12 mouse cellular contexts compared by ENCODE assay signal in genomic region chr7:80894196-80894595, GRCm38 (mm10). TPM values are rescaled to one million over a fixed set of nuclear protein-coding genes. Genes with fewer than 3 reads are reported as not detected.
A peak's percentile ranks its signal among the peaks of the same experiment; 100 is the strongest.
DNase-seq lines count a peak whose midpoint lies in the region; ATAC-seq lines count a peak whose summit lies in the region.
"Had no signal": no experiment of that assay in that cellular context is flagged by ENCODE, and none has a peak within 500 bp of the region (broad histone marks: within the 10 kb centered on the region; RNA-seq: fewer than 3 reads in every experiment).

No protein-coding gene starts in this region.

- H3K9me3 ChIP-seq in forebrain, embryonic 16.5 days (ENCODE audit: control insufficient read depth, low read length), result no peaks in the 10 kb centered on the region
- no peaks in the 10 kb centered on the region for H3K9me3 ChIP-seq in forebrain, embryonic 10.5 days
- H3K9me3 ChIP-seq in kidney, embryonic 16.5 days (ENCODE audit: low read length), result no peaks in the 10 kb centered on the region
- H3K9me3 ChIP-seq: embryonic facial prominence, embryonic 15.5 days; hindbrain, embryonic 15.5 days; limb, embryonic 13.5 days; midbrain, embryonic 13.5 days had no signal

- H3K4me1 ChIP-seq in forebrain, embryonic 16.5 days (replicated peaks; ENCODE audit: control insufficient read depth, insufficient read depth, low read length), result peaks cover 6% of the 10 kb centered on the region
- H3K4me1 ChIP-seq in forebrain, embryonic 10.5 days, result peaks cover 8% of the 10 kb centered on the region
- H3K4me1 ChIP-seq in kidney, embryonic 16.5 days (ENCODE audit: insufficient read depth, low read length), result 0 out of 2 replicates have a peak, but pooled peaks cover 5% of the 10 kb centered on the region

- peak overlapping the region; percentile 14 for H3K27ac ChIP-seq in forebrain, embryonic 16.5 days (ENCODE audit: low read length)
- H3K27ac ChIP-seq in forebrain, embryonic 10.5 days, result no peak overlapping the region
- H3K27ac ChIP-seq in kidney, embryonic 16.5 days (ENCODE audit: low read length), result 0 out of 2 replicates have a peak overlapping the region, but pooled peaks have one; percentile 16
- H3K27ac ChIP-seq: embryonic facial prominence, embryonic 15.5 days; hindbrain, embryonic 15.5 days; limb, embryonic 13.5 days; midbrain, embryonic 13.5 days had no signal

- no peak for DNase-seq in forebrain, embryonic 10.5 days (ENCODE audit: extremely low spot score, low spot score)
- no peak for DNase-seq in kidney, postnatal 14 days
- peak; percentile 88 for DNase-seq in brain, adult 2 months (ENCODE audit: low read depth, low spot score)
- peak; percentile 56 for DNase-seq in cerebellum, adult 8-10 months
- no peak for DNase-seq in thymus, postnatal 4 days
- DNase-seq: right cerebral cortex, postnatal 14 days had no signal

- no peak for ATAC-seq in forebrain, embryonic 16.5 days
- no peak for ATAC-seq in kidney, embryonic 16.5 days (ENCODE audit: low FRiP score, low TSS enrichment)
- ATAC-seq: midbrain, embryonic 13.5 days had no signal

- no peak overlapping the region for H3K4me3 ChIP-seq in forebrain, embryonic 16.5 days (replicated peaks; ENCODE audit: low read length)
- no peak overlapping the region for H3K4me3 ChIP-seq in forebrain, embryonic 10.5 days
- no peak overlapping the region for H3K4me3 ChIP-seq in kidney, embryonic 16.5 days (ENCODE audit: low read length)
- H3K4me3 ChIP-seq: embryonic facial prominence, embryonic 15.5 days; hindbrain, embryonic 15.5 days; limb, embryonic 13.5 days; midbrain, embryonic 13.5 days had no signal

- H3K9ac ChIP-seq in forebrain, embryonic 16.5 days (replicated peaks; ENCODE audit: low read depth, low read length), result no peak overlapping the region
- no peak overlapping the region for H3K9ac ChIP-seq in kidney, embryonic 16.5 days (replicated peaks; ENCODE audit: low read length)
- H3K9ac ChIP-seq: embryonic facial prominence, embryonic 15.5 days; hindbrain, embryonic 15.5 days; limb, embryonic 13.5 days; midbrain, embryonic 13.5 days had no signal

- no peaks in the 10 kb centered on the region for H3K27me3 ChIP-seq in forebrain, embryonic 16.5 days (replicated peaks; ENCODE audit: control insufficient read depth, insufficient read depth, low read length)
- no peaks in the 10 kb centered on the region for H3K27me3 ChIP-seq in forebrain, embryonic 10.5 days (ENCODE audit: poor library complexity, severe bottlenecking)
- H3K27me3 ChIP-seq in kidney, embryonic 16.5 days (ENCODE audit: insufficient read depth, low read length), result no peaks in the 10 kb centered on the region
- H3K27me3 ChIP-seq: embryonic facial prominence, embryonic 15.5 days; hindbrain, embryonic 15.5 days; limb, embryonic 13.5 days; midbrain, embryonic 13.5 days had no signal

- no peak overlapping the region for H3K4me2 ChIP-seq in forebrain, embryonic 16.5 days (ENCODE audit: low read length)
- no peak overlapping the region for H3K4me2 ChIP-seq in kidney, embryonic 16.5 days (replicated peaks; ENCODE audit: low read depth, low read length)
- H3K4me2 ChIP-seq: embryonic facial prominence, embryonic 15.5 days; hindbrain, embryonic 15.5 days; limb, embryonic 13.5 days; midbrain, embryonic 13.5 days had no signal

- H3K36me3 ChIP-seq in forebrain, embryonic 16.5 days (ENCODE audit: control insufficient read depth, insufficient read depth), result peaks cover 27% of the 10 kb centered on the region
- peaks cover 97% of the 10 kb centered on the region for H3K36me3 ChIP-seq in forebrain, embryonic 10.5 days (replicated peaks)
- H3K36me3 ChIP-seq in kidney, embryonic 16.5 days (ENCODE audit: insufficient read depth, low read length), result peaks cover 45% of the 10 kb centered on the region

- 77% methylated on average over 7 of the region's 7 CpGs for WGBS in forebrain, embryonic 16.5 days
- WGBS in forebrain, embryonic 10.5 days, result 90% methylated on average over 7 of the region's 7 CpGs
- WGBS in kidney, embryonic 16.5 days, result 78% methylated on average over 7 of the region's 7 CpGs

RNA-seq across cellular contexts. Expression of gene Wdr73, which starts 6.9 kb away (rescaled TPM):
- polyA plus RNA-seq in forebrain, embryonic 16.5 days (2015; fragmentation: Nextera tagmentation; extraction: Ambion mirVana), result 44.4 and 46.3 TPM in 2 replicates
- polyA plus RNA-seq in forebrain, embryonic 10.5 days (2016; fragmentation: Nextera tagmentation; extraction: Ambion mirVana), result 53.2 and 53.8 TPM in 2 replicates
- polyA plus RNA-seq in kidney, embryonic 16.5 days (2015; fragmentation: Nextera tagmentation; extraction: Ambion mirVana), result 43.6 and 44.8 TPM in 2 replicates

RNA-seq across cellular contexts. Expression of gene Nmb, which starts 10.7 kb away (rescaled TPM):
- polyA plus RNA-seq in forebrain, embryonic 16.5 days (2015; fragmentation: Nextera tagmentation; extraction: Ambion mirVana), result 5.0 and 5.7 TPM in 2 replicates
- polyA plus RNA-seq in forebrain, embryonic 10.5 days (2016; fragmentation: Nextera tagmentation; extraction: Ambion mirVana), result 5.9 and 7.2 TPM in 2 replicates
- polyA plus RNA-seq in kidney, embryonic 16.5 days (2015; fragmentation: Nextera tagmentation; extraction: Ambion mirVana), result 9.0 TPM in 2 replicates

RNA-seq across cellular contexts. Expression of gene Zscan2, which starts 33.5 kb away (rescaled TPM):
- polyA plus RNA-seq in forebrain, embryonic 16.5 days (2015; fragmentation: Nextera tagmentation; extraction: Ambion mirVana), result 5.7 and 5.9 TPM in 2 replicates
- 1.3 and 2.5 TPM in 2 replicates for polyA plus RNA-seq in forebrain, embryonic 10.5 days (2016; fragmentation: Nextera tagmentation; extraction: Ambion mirVana)
- polyA plus RNA-seq in kidney, embryonic 16.5 days (2015; fragmentation: Nextera tagmentation; extraction: Ambion mirVana), result 3.0 and 3.2 TPM in 2 replicates

RNA-seq across cellular contexts. Expression of gene Sec11a, which starts 53.4 kb away (rescaled TPM):
- polyA plus RNA-seq in forebrain, embryonic 16.5 days (2015; fragmentation: Nextera tagmentation; extraction: Ambion mirVana), result 146 and 153 TPM in 2 replicates
- polyA plus RNA-seq in forebrain, embryonic 10.5 days (2016; fragmentation: Nextera tagmentation; extraction: Ambion mirVana), result 190 and 226 TPM in 2 replicates
- 226 and 239 TPM in 2 replicates for polyA plus RNA-seq in kidney, embryonic 16.5 days (2015; fragmentation: Nextera tagmentation; extraction: Ambion mirVana)

Comparison
In these comparisons a context has a peak if more than half of its experiments do, and no peak if none do; other contexts are left out.
1. DNase-seq: peak in brain, adult 2 months (single experiment) and cerebellum, adult 8-10 months (single experiment); none in forebrain, embryonic 10.5 days (single experiment), kidney, postnatal 14 days (single experiment) and thymus, postnatal 4 days (single experiment).